Mouse (Mus musculus): Measurements from ENCODE around the gene Nemp2.
"Not testable (repeated sequence)": the region's sequence is repeated elsewhere in the genome, so short reads cannot be mapped to it uniquely, and the experiment has no call there.

Gene Nemp2

DNA sequence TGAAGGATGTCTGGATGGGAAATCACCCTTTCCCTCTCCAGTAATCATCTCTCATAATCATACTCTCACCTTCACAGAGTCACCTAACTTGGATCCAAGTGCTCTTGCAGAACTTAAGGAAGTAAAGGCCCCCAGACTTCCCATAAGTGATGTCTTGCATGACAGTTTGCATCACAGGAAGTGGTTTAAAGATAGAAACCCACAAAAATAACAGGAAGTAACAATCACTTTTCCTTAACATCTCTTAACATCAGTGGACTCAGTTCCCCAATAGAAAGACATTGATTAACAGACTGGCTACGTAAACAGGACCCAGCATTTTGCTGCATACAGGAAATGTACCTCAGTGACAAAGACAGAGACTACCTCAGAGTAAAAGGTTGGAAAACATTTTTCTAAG is 22.9 kb downstream of the Nemp2 start:
- in situ Hi-C loops (cut with MseI, MboI), result no loop called here

DNA sequence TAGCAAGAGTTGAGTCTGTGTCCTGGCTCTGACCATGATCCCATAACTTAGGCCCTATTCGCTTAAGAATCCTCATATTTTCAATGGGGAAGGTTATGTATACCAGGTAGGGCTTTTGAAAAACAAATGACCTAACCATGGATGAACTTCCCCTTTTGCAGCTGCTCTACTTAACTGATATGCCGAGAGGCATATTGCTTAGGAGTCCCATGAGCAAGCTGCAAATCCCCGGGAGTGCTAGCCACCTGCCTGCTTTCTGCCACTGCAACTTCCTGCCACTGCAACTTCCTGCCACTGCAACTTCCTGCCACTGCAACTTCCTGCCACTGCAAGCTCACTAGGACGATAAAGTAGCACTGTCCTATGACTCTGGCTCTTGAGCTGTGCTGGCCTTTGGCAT is 24.6 kb downstream of the Nemp2 start:
- in situ Hi-C loops (cut with MseI, MboI), result no loop called here

DNA sequence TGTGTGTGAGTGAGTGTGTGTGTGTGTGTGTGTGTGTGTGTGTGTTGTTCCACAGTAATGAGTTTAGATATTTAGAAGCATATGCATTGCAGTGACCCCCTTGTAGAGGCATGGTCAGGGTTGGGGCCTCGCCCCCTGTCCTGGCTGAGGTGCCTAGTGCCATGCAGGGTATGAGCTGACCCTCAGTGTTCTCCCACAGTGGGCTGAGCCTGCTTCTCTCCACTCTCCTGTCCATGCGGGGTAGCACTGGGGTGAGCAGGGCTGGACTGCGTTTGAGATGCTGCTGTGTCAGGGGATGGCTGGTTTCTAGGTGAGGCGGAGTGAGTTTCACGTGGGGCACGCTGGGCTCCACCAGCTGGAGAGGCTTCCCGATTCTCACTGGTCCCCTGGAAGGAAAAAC is 27.7 kb downstream of the Nemp2 start:
- in situ Hi-C loops (cut with MseI, MboI), result no loop called here

DNA sequence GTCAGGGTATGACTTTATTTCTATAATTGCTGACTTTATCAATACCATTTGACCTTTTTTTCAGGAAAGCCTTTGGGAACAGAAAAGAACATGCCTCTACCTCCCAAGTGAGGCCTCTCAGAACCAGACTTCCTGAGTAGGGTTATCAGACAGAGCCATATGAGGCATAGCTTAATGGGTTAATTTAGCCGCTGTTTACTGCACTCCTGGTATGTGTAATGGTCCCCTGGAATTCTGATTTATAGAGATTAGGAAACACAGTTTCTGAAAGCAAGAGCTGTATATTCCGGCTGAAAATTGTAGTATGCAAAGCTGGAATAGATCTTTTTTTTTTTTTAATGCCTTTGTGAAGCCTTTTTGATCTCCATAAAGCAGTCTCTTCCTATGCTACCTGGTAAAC is 29.8 kb downstream of the Nemp2 start:
- in situ Hi-C loops (cut with MseI, MboI), result no loop called here

DNA sequence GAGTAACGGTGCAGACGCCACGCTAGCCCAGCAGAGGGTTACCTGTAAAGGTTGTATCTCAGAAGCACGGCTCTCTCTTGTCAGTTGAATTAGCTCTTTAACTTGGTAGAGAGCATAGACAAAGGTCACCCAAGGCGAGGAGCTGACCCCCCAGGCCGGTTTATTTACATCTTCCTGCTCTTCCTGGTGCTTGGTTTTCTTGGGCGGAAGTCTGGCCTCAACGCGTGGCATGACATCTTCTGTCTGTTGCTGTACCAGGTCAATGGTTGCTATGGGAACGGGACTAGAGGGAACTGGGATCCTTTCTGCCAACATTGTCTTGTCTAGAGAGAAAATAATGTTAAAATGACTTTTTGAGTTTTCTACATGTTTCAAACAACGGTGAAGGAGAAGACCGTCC is 30.3 kb downstream of the Nemp2 start:
- in situ Hi-C loops (cut with MseI, MboI), result no loop called here

DNA sequence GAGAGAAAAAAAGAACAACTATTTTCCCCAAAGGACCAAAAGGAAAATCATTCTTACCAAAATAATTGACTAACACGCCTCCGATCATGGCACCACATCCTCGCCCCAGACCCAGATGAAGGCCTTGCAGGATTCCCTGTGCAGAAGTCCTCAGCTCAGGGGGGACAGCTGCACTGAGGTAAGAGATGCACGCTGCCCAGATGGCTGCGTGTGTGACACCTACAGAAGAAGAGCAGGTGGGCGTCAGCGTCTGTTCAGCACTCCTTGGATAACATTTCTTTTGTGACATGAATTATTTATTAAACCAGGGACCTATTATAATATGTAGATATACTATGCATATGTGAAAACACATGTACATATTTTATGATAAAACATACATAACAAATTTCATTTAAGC is 32.7 kb downstream of the Nemp2 start:
- in situ Hi-C loops (cut with MseI, MboI), result no loop called here

DNA sequence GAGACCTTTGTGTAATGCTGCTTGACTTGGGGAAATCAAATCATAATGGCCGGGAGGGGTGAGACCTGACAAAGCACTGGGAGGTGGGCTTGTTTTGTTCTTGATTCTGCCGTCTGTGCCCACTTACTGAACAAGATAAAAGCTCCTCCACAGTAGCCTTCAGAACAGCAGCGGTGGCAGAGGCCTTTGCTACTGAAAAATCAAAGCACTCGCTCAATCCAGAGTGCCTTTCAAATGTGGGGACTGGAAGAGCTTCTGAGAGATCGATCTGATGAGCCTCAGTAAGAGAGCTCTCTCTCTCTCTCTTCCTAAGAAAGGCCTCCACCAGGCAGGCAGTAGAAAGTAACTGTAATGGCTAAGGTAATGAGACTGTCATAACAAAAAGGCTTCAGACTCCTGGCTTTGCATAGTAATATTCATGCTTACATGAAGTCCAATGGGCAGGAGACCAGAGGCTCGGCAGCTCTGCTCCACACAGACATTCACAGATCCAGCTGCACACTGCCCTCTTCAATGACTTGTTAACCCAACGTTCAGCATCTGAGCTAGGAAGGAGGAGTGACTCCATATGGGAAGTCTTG is 38.3 kb downstream of the Nemp2 start:
- in situ Hi-C loops (cut with MseI, MboI), result no loop called here

DNA sequence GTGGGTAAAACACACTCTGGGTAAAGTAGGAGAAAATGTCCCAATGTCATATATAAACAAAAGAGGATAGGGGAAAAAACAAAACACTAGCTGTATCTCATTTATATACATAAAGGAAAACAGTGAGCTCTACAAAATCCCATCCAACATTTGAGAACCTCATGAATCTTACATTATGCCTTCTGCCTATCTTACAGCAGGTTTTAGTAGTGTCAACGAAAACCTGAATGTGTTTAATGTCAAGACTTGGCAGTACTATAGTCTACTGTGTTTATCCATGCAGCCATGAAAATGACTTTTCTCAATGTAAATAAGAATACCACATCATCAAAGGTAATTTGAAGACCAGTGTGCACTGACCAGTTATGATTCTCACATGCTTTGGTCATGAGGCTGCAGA is 39.4 kb downstream of the Nemp2 start:
- in situ Hi-C loops (cut with MseI, MboI), result no loop called here

DNA sequence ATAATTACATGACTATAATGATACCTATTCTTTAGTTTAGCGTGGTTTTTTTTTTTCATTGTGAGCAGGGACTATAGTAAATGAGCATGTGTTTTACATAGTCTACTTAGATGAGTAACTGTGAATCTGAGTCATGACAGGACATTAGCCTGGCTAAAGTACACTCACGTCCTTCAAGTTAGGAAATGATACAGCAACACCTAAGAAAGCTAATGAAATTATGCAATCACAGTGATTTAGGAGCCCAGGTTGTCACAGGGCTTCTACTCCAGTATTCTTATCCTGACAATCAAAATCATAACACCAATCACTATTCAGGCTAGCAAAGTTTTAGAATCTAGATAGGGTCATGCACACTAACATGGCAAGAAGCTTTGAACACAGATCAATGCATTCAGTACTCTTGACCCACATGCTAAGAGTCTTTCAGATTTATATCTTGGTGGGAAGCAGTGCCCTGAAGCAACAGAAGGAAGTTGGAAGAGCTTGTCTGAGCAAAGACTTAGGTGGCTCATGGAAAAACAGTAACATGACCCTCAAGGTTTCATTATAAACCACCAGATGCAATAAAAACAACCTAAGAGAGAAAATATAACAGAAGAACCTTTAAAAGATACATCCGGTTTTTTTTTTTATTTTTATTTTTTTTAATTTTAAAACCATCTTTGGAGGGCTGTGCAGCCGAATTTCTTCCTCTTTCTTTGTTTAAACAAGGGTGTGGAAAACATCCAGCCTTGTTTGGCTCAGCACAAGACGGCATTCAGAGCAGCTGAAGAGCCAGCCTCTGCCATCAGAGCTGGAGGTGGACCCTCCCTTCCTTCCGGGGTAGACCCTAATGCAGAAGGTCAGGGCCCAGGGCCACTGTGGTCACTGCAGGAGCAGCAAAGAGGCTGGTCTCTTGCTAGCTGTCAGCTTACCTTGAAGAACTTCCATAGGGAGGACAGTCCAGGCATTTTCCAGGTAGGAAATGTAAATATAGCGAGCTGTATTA is 45.4 kb downstream of the Nemp2 start:
- in situ Hi-C loops (cut with MseI, MboI), result no loop called here

DNA sequence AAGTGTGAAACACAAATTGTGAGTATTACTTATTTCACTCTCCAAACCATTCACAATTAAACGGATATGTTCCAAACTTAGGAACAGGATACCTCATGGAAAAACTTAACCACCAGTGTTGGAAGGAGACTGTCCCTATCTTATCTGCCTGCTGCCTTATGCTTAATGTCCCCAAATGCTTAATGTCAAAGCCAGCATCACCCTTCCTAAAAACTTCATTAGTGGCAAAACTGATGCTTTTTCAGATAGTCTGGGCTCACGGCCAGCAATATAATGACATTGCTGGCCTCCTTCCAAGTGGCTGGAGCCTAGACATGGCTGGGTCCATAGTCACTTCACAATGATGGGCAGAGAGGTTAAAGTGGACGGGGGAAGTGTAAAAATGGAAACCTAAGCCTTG is 46.1 kb downstream of the Nemp2 start:
- in situ Hi-C loops (cut with MseI, MboI), result no loop called here

DNA sequence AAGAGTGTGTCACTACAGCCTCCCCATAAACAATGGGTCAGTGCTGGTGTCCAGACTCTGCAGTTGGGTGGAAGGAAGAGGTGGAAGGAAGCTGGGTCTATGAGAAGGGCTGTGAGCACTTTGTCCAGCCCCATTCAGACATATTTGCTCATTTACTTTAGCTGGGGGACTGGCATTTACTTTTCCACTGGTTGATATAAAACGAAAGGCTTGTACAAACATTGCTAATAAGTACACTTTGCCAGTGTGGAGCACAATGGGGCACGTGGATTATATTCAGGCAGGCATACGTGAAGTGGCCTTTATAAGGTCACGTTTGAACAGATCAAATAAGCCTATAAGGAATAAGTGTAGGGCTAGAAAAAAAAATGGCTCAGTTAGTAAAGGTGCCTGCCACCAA is 53.0 kb downstream of the Nemp2 start:
- in situ Hi-C loops (cut with MseI, MboI), result no loop called here

DNA sequence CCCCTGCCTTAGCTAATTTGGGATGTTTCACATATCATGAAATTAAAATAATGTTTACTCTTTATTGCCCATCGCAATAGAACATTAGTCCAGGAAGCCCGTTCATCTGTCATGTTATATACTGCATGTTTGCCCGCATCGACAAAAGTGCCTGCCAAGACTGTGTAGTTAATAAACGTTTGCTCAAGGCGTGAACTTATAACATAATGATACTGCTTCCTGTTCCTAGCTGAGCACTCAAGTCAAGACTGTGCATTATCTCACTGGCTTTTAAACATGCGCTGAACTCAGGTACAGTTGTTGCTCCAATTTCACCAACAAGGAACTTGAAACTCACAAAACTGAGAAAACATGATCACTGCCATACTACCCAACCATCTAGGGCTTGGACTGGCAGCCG is 57.1 kb downstream of the Nemp2 start:
- in situ Hi-C loops (cut with MseI, MboI), result no loop called here

DNA sequence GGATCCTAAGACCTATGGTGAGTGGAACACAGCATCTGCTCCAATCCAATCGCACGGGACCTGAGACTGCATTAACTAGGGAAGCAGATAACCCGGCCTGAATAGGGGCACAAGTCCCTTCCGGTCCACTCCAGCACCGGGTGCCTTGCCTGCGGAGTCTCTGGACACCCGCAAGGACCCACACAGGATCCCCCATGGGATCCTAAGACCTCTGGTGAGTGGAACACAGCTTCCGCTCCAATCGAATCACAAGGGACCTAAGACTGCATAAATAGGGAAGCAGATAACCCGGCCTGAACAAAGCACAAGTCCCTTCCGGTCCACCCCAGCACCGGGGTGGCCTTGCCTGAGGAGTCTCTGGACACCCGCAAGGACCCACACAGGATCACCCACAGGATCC is 64.0 kb downstream of the Nemp2 start:
- in situ Hi-C loops (cut with MseI, MboI), result not testable (repeated sequence)

All from mouse trophoblast stem cell (cell line).